Mouse (Mus musculus) macrophage (primary cell): Measurements from ENCODE around the gene Wnt7b. TPM values are rescaled to one million over a fixed set of nuclear protein-coding genes. Genes with fewer than 3 reads are reported as not detected.

Source experiments
- H3K27ac ChIP-seq: fragments of 350-480 bp; formaldehyde crosslinking; 2 replicates; pipeline ENCODE4 v1.9.0; 2021
- H3K36me3 ChIP-seq: fragments of 350-480 bp; formaldehyde crosslinking; 2 replicates; pipeline ENCODE4 v1.9.0; 2021; ENCODE audit errors: inconsistent target
- H3K4me3 ChIP-seq: fragments of 350-480 bp; formaldehyde crosslinking; 2 replicates; pipeline ENCODE4 v1.9.0; 2021; ENCODE audit errors: inconsistent target
- H3K79me2 ChIP-seq: fragments of 350-480 bp; formaldehyde crosslinking; 2 replicates; pipeline ENCODE4 v1.9.0; 2021; ENCODE audit errors: inconsistent target
- WGBS: methylation state at CpG from one replicate; pipeline ENCODE4 v1.1.7; 2026; ENCODE audit warnings: inconsistent platforms; ENCODE audit not compliant: missing documents; 5-methylcytosine and 5-hydroxymethylcytosine counted together
- polyA plus RNA-seq: library from polyadenylated mRNA; stranded (reverse); fragments of 250-400 nt; gene quantifications from 3 replicates; pipeline ENCODE4 v1.2.4, GENCODE M21; 2018; ENCODE audit warnings: inconsistent platforms

Wnt7b gene
- polyA plus RNA-seq, 1 experiment from 2014 or later: not detected

GRCm38 (mm10) chr15:85488900-85489299 lies 93.4 kb downstream of the Wnt7b start:
- 87% methylated on average over 10 of the region's 10 CpGs for WGBS
- Histone ChIP-seq H3K4me3 (no peak overlapping the region), H3K79me2 (no peaks in the 10 kb centered on the region), H3K27ac (no peak overlapping the region), H3K36me3 (no peaks in the 10 kb centered on the region)

Other genes with a start within 250 kb of the Wnt7b start
- 72.4 to 117 TPM (median 107 TPM) in 3 replicates for gene Atxn10, start 246.2 kb downstream of the Wnt7b start, polyA plus RNA-seq
- gene 7530416G11Rik, start 79.2 kb downstream of the Wnt7b start, polyA plus RNA-seq: not detected in 3 replicates
- not detected in 3 replicates for gene Ppara, start 152.5 kb upstream of the Wnt7b start, polyA plus RNA-seq
- gene Cdpf1, start 229.2 kb upstream of the Wnt7b start, polyA plus RNA-seq: 8.5 to 18.1 TPM (median 15.2 TPM) in 3 replicates
- not detected in 3 replicates for gene Pkdrej, start 239.3 kb upstream of the Wnt7b start, polyA plus RNA-seq
- gene Ttc38, start 249.8 kb upstream of the Wnt7b start, polyA plus RNA-seq: 6.0 to 7.4 TPM (median 6.6 TPM) in 3 replicates